Mouse (Mus musculus) C2C12 (cell line): ENCODE results near the gene Kctd5.

Experiments used
- CTCF ChIP-seq: IDR thresholded peaks from one replicate; pipeline ENCODE4 v1.5.1; 2011; ENCODE audit not compliant: control insufficient read depth, insufficient read depth, insufficient read length
- MAX ChIP-seq: IDR thresholded peaks from one replicate; pipeline ENCODE4 v1.6.1; 2011; ENCODE audit warnings: mild to moderate bottlenecking, control low read depth
- MYOD1 ChIP-seq: IDR thresholded peaks from one replicate; pipeline ENCODE4 v1.6.1; 2011; ENCODE audit warnings: low read depth; ENCODE audit not compliant: control insufficient read depth, insufficient read length
- USF1 ChIP-seq: IDR thresholded peaks from one replicate; pipeline ENCODE4 v1.6.1; 2011; ENCODE audit warnings: low read depth, mild to moderate bottlenecking, control low read depth, moderate library complexity

- no peak for TF ChIP-seq CTCF
- peak; percentile 24 for TF ChIP-seq USF1
- TF ChIP-seq MAX: peak; percentile 84
- TF ChIP-seq MYOD1: no peak
Observed at GRCm38 (mm10) chr17:24072919-24073696, at the start of gene Kctd5.
